9 mouse cellular contexts compared by ENCODE assay signal in the genomic region with DNA sequence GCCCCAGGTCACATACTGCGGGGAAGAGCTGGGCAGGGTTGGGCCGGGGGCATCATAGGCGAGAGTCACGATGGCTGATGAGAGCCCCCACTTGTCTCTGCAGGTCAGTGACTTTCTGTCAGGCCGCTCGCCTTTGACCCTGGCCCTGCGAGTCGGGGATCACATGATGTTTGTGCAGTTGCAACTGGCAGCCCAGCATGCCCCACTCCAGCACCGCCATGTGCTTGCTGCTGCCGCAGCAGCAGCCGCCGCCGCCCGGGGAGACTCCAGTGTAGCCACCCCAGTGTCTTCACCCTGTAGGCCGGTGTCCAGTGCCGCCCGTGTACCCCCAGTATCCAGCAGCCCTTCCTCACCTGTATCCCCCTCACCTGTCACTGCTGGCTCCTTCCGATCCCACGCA. TPM values are rescaled to one million over a fixed set of nuclear protein-coding genes. Genes with fewer than 3 reads are reported as not detected.
DNase-seq lines count a peak whose midpoint lies in the region; ATAC-seq and TF ChIP-seq lines count a peak whose summit lies in the region.
"Had no signal": no experiment of that assay in that cellular context is flagged by ENCODE, and none has a peak within 500 bp of the region (broad histone marks: within the 10 kb centered on the region; RNA-seq: fewer than 3 reads in every experiment).

No protein-coding gene starts in this region.

- TF ChIP-seq POLR2A in limb, embryonic 14.5 days (IDR thresholded peaks at IDR 0.05; ENCODE audit: borderline replicate concordance, extremely low read depth, insufficient read depth, insufficient read length), result no peak

- H3K4me2 ChIP-seq in lung, embryonic 14.5 days, result peak overlapping the region; percentile 100
- H3K4me2 ChIP-seq in hindbrain, embryonic 14.5 days (replicated peaks), result peak overlapping the region; percentile 100
- peak overlapping the region; percentile 3; the same call in 1 of the 2 replicates for H3K4me2 ChIP-seq in limb, embryonic 14.5 days (replicated peaks; ENCODE audit: low read depth, low read length, severe bottlenecking)
- peak overlapping the region; percentile 84 for H3K4me2 ChIP-seq in stomach, embryonic 15.5 days

- peak overlapping the region; percentile 100; the same call in 1 of the 2 replicates for H3K27ac ChIP-seq in lung, embryonic 14.5 days (ENCODE audit: low read depth)
- no peak overlapping the region; the same call in 1 of the 2 replicates for H3K27ac ChIP-seq in hindbrain, embryonic 14.5 days
- H3K27ac ChIP-seq in limb, embryonic 14.5 days (replicated peaks; ENCODE audit: low read depth, low read length), result no peak overlapping the region
- peak overlapping the region; percentile 100 for H3K27ac ChIP-seq in stomach, embryonic 15.5 days

- no peak for DNase-seq in lung, embryonic 14.5 days
- DNase-seq in lung, postnatal 14 days, result no peak
- no peak for DNase-seq in hindbrain, embryonic 14.5 days (ENCODE audit: low spot score)
- no peak for DNase-seq in limb, embryonic 14.5 days (ENCODE audit: low spot score)
- no peak for DNase-seq in gastrocnemius, postnatal 25 days
- no peak for DNase-seq in thymus, postnatal 25 days
- DNase-seq in urinary bladder, postnatal 14 days (ENCODE audit: low spot score), result no peak
- DNase-seq: lung, postnatal 4 days had no signal

- no peaks in the 10 kb centered on the region for H3K27me3 ChIP-seq in lung, embryonic 14.5 days (ENCODE audit: insufficient read depth, low read length)
- H3K27me3 ChIP-seq in hindbrain, embryonic 14.5 days (ENCODE audit: control insufficient read depth, insufficient read depth, low read length), result no peaks in the 10 kb centered on the region
- no peaks in the 10 kb centered on the region for H3K27me3 ChIP-seq in limb, embryonic 14.5 days (ENCODE audit: control insufficient read depth, insufficient read depth, low read length)
- H3K27me3 ChIP-seq in stomach, embryonic 15.5 days (replicated peaks), result no peaks in the 10 kb centered on the region

- no peak for TF ChIP-seq CTCF in lung, embryonic 14.5 days (IDR thresholded peaks at IDR 0.05; ENCODE audit: low read depth)

- no peaks in the 10 kb centered on the region for H3K9me3 ChIP-seq in lung, embryonic 14.5 days (ENCODE audit: low read depth, low read length)
- no peaks in the 10 kb centered on the region for H3K9me3 ChIP-seq in hindbrain, embryonic 14.5 days (ENCODE audit: control insufficient read depth, low read length)
- H3K9me3 ChIP-seq in limb, embryonic 14.5 days (ENCODE audit: control insufficient read depth, low read length), result no peaks in the 10 kb centered on the region
- H3K9me3 ChIP-seq in stomach, embryonic 15.5 days, result no peaks in the 10 kb centered on the region

- peaks cover 87% of the 10 kb centered on the region for H3K36me3 ChIP-seq in lung, embryonic 14.5 days (ENCODE audit: insufficient read depth)
- H3K36me3 ChIP-seq in hindbrain, embryonic 14.5 days (replicated peaks; ENCODE audit: control insufficient read depth, insufficient read depth), result peaks cover 77% of the 10 kb centered on the region
- H3K36me3 ChIP-seq in limb, embryonic 14.5 days (ENCODE audit: control insufficient read depth, insufficient read depth, low read length), result peaks cover 80% of the 10 kb centered on the region
- peaks cover 46% of the 10 kb centered on the region for H3K36me3 ChIP-seq in stomach, embryonic 15.5 days

- no peak for ATAC-seq in lung, embryonic 14.5 days (ENCODE audit: insufficient read depth)
- ATAC-seq in hindbrain, embryonic 14.5 days (ENCODE audit: low FRiP score), result no peak
- ATAC-seq in limb, embryonic 14.5 days (ENCODE audit: low FRiP score, low read depth), result no peak
- ATAC-seq in stomach, embryonic 15.5 days (ENCODE audit: insufficient read depth, low FRiP score, low read depth), result no peak

- H3K4me1 ChIP-seq in lung, embryonic 14.5 days (ENCODE audit: insufficient read depth), result peaks cover 21% of the 10 kb centered on the region
- peaks cover 26% of the 10 kb centered on the region for H3K4me1 ChIP-seq in hindbrain, embryonic 14.5 days (replicated peaks; ENCODE audit: control insufficient read depth, insufficient read depth, low read length)
- peaks cover 35% of the 10 kb centered on the region for H3K4me1 ChIP-seq in limb, embryonic 14.5 days (ENCODE audit: control insufficient read depth, insufficient read depth, low read length)
- peaks cover 66% of the 10 kb centered on the region for H3K4me1 ChIP-seq in stomach, embryonic 15.5 days

- 0 out of 2 replicates have a peak overlapping the region, but pooled peaks have one; percentile 99 for H3K9ac ChIP-seq in lung, embryonic 14.5 days
- H3K9ac ChIP-seq in hindbrain, embryonic 14.5 days, result peak overlapping the region; percentile 100
- no peak overlapping the region for H3K9ac ChIP-seq in limb, embryonic 14.5 days (ENCODE audit: low read depth, low read length, severe bottlenecking)
- peak overlapping the region; percentile 12; the same call in 1 of the 2 replicates for H3K9ac ChIP-seq in stomach, embryonic 15.5 days

- 73% methylated on average over 19 of the region's 19 CpGs for WGBS in lung, embryonic 14.5 days
- 84% methylated on average over 19 of the region's 19 CpGs for WGBS in hindbrain, embryonic 14.5 days
- WGBS in limb, embryonic 14.5 days, result 84% methylated on average over 19 of the region's 19 CpGs
- WGBS in stomach, embryonic 15.5 days, result 75% methylated on average over 19 of the region's 19 CpGs

- peak overlapping the region; percentile 99; the same call in 1 of the 2 replicates for H3K4me3 ChIP-seq in lung, embryonic 14.5 days (ENCODE audit: low read depth, low read length)
- H3K4me3 ChIP-seq in hindbrain, embryonic 14.5 days (replicated peaks; ENCODE audit: low read length), result peak overlapping the region; percentile 100
- 0 out of 2 replicates have a peak overlapping the region, but pooled peaks have one; percentile 5 for H3K4me3 ChIP-seq in limb, embryonic 14.5 days (replicated peaks; ENCODE audit: low read length)
- peak overlapping the region; percentile 79; the same call in 1 of the 2 replicates for H3K4me3 ChIP-seq in stomach, embryonic 15.5 days (replicated peaks)

RNA-seq across cellular contexts. Expression of gene Midn, which starts 5.6 kb away (rescaled TPM):
- polyA plus RNA-seq in lung, embryonic 14.5 days (2014; fragmentation: Nextera tagmentation; extraction: Ambion mirVana), result 32.6 and 34.2 TPM in 2 replicates
- 44.1 and 54.4 TPM in 2 replicates for polyA plus RNA-seq in hindbrain, embryonic 14.5 days (2014; fragmentation: Nextera tagmentation; extraction: Ambion mirVana)
- 108 and 161 TPM in 2 replicates for polyA plus RNA-seq in limb, embryonic 14.5 days (2012; rRNA removed)
- 33.4 and 39.6 TPM in 2 replicates for polyA plus RNA-seq in limb, embryonic 14.5 days (2014; fragmentation: Nextera tagmentation; extraction: Ambion mirVana)
- polyA plus RNA-seq in stomach, embryonic 15.5 days (2015; fragmentation: Nextera tagmentation; extraction: Ambion mirVana), result 16.0 and 19.8 TPM in 2 replicates
- 10 to 100 TPM; 33.7 to 34.8 TPM for total RNA-seq in gastrocnemius, postnatal 25 days (2021)

RNA-seq across cellular contexts. Expression of gene Cirbp, which starts 12.1 kb away (rescaled TPM):
- polyA plus RNA-seq in lung, embryonic 14.5 days (2014; fragmentation: Nextera tagmentation; extraction: Ambion mirVana), result 71.8 and 71.9 TPM in 2 replicates
- 203 and 252 TPM in 2 replicates for polyA plus RNA-seq in hindbrain, embryonic 14.5 days (2014; fragmentation: Nextera tagmentation; extraction: Ambion mirVana)
- polyA plus RNA-seq in limb, embryonic 14.5 days (2012; rRNA removed), result 286 and 289 TPM in 2 replicates
- 101 and 106 TPM in 2 replicates for polyA plus RNA-seq in limb, embryonic 14.5 days (2014; fragmentation: Nextera tagmentation; extraction: Ambion mirVana)
- polyA plus RNA-seq in stomach, embryonic 15.5 days (2015; fragmentation: Nextera tagmentation; extraction: Ambion mirVana), result 90.3 and 103 TPM in 2 replicates
- total RNA-seq in gastrocnemius, postnatal 25 days (2021), result 10 to 100 TPM; 17.3 to 21.4 TPM

RNA-seq across cellular contexts. Expression of gene Cbarp, which starts 13.1 kb away (rescaled TPM):
- polyA plus RNA-seq in lung, embryonic 14.5 days (2014; fragmentation: Nextera tagmentation; extraction: Ambion mirVana), result 3.8 and 5.5 TPM in 2 replicates
- 93.4 and 96.4 TPM in 2 replicates for polyA plus RNA-seq in hindbrain, embryonic 14.5 days (2014; fragmentation: Nextera tagmentation; extraction: Ambion mirVana)
- 28.9 and 36.0 TPM in 2 replicates for polyA plus RNA-seq in limb, embryonic 14.5 days (2012; rRNA removed)
- 7.5 and 9.3 TPM in 2 replicates for polyA plus RNA-seq in limb, embryonic 14.5 days (2014; fragmentation: Nextera tagmentation; extraction: Ambion mirVana)
- polyA plus RNA-seq in stomach, embryonic 15.5 days (2015; fragmentation: Nextera tagmentation; extraction: Ambion mirVana), result 5.1 and 6.7 TPM in 2 replicates
- total RNA-seq in gastrocnemius, postnatal 25 days (2021), result 1 to 10 TPM; 1.2 to 1.6 TPM

RNA-seq across cellular contexts. Expression of gene Atp5d, which starts 15.3 kb away (rescaled TPM):
- 493 and 529 TPM in 2 replicates for polyA plus RNA-seq in lung, embryonic 14.5 days (2014; fragmentation: Nextera tagmentation; extraction: Ambion mirVana)
- polyA plus RNA-seq in hindbrain, embryonic 14.5 days (2014; fragmentation: Nextera tagmentation; extraction: Ambion mirVana), result 469 and 505 TPM in 2 replicates
- polyA plus RNA-seq in limb, embryonic 14.5 days (2012; rRNA removed), result 449 and 577 TPM in 2 replicates
- polyA plus RNA-seq in limb, embryonic 14.5 days (2014; fragmentation: Nextera tagmentation; extraction: Ambion mirVana), result 477 TPM in 2 replicates
- polyA plus RNA-seq in stomach, embryonic 15.5 days (2015; fragmentation: Nextera tagmentation; extraction: Ambion mirVana), result 544 and 602 TPM in 2 replicates
- 100 to 1,000 TPM; 634 to 665 TPM for total RNA-seq in gastrocnemius, postnatal 25 days (2021)

RNA-seq across cellular contexts. Expression of gene 1600002K03Rik, which starts 19.0 kb away (rescaled TPM):
- polyA plus RNA-seq in lung, embryonic 14.5 days (2014; fragmentation: Nextera tagmentation; extraction: Ambion mirVana), result 8.3 and 9.7 TPM in 2 replicates
- polyA plus RNA-seq in hindbrain, embryonic 14.5 days (2014; fragmentation: Nextera tagmentation; extraction: Ambion mirVana), result 7.0 and 7.7 TPM in 2 replicates
- polyA plus RNA-seq in limb, embryonic 14.5 days (2012; rRNA removed), result 10.9 and 15.5 TPM in 2 replicates
- 8.5 and 12.8 TPM in 2 replicates for polyA plus RNA-seq in limb, embryonic 14.5 days (2014; fragmentation: Nextera tagmentation; extraction: Ambion mirVana)
- 17.5 and 19.7 TPM in 2 replicates for polyA plus RNA-seq in stomach, embryonic 15.5 days (2015; fragmentation: Nextera tagmentation; extraction: Ambion mirVana)
- 1 to 10 TPM; 5.1 to 5.9 TPM for total RNA-seq in gastrocnemius, postnatal 25 days (2021)

Comparison
In these comparisons a context has a peak if more than half of its experiments do, and no peak if none do; other contexts are left out.
1. H3K27ac ChIP-seq: peak in lung, embryonic 14.5 days (single experiment) and stomach, embryonic 15.5 days (single experiment); none in hindbrain, embryonic 14.5 days (single experiment) and limb, embryonic 14.5 days (single experiment).
2. H3K4me2 ChIP-seq: peak in every context shown above with its lines; median percentile 100 in lung, embryonic 14.5 days; 100 in hindbrain, embryonic 14.5 days; 84 in stomach, embryonic 15.5 days; 3 in limb, embryonic 14.5 days.
3. H3K4me3 ChIP-seq: peak in every context shown above with its lines; median percentile 100 in hindbrain, embryonic 14.5 days; 99 in lung, embryonic 14.5 days; 79 in stomach, embryonic 15.5 days; 5 in limb, embryonic 14.5 days.